Mouse (Mus musculus): ENCODE data around the gene Fbxw7. TPM values are rescaled to one million over a fixed set of nuclear protein-coding genes. Genes with fewer than 3 reads are reported as not detected.

Gene Fbxw7
- total and polyA plus RNA-seq, 2 experiments from 2014 or later: 13.8 to 21.6 TPM

GRCm38 (mm10) chr3:84917903-84918679, 103.0 kb downstream of the Fbxw7 start:
- Histone ChIP-seq H3K4me1 (ENCODE audit: control insufficient read depth, insufficient read depth) (0 out of 2 replicates have a peak, but pooled peaks cover under 1% of the 10 kb centered on the region), H3K36me3 (replicated peaks; ENCODE audit: control insufficient read depth, insufficient read depth, low read length) (no peaks in the 10 kb centered on the region), H3K27me3 (ENCODE audit: control insufficient read depth, insufficient read depth, low read length) (no peaks in the 10 kb centered on the region), H3K4me3 (ENCODE audit: low read depth, low read length) (no peak overlapping the region), H3K9me3 (replicated peaks; ENCODE audit: control insufficient read depth, low read length) (no peaks in the 10 kb centered on the region), H3K27ac (ENCODE audit: low read depth) (no peak overlapping the region), H3K4me2 (ENCODE audit: low read depth, low read length) (no peak overlapping the region), H3K9ac (replicated peaks; ENCODE audit: low read depth, low read length) (no peak overlapping the region)
- TF ChIP-seq EP300 (IDR thresholded peaks at IDR 0.05; ENCODE audit: low read depth) (no peak), CTCF (IDR thresholded peaks at IDR 0.05; ENCODE audit: low read depth) (no peak)
- DNase-seq (ENCODE audit: low spot score) (no peak), ATAC-seq (ENCODE audit: insufficient read depth, low read depth) (no peak)
- 74% methylated on average over 9 of the region's 9 CpGs for WGBS

- 68% methylated on average over 6 of the region's 6 CpGs for WGBS
- no peak for TF ChIP-seq EP300 (IDR thresholded peaks at IDR 0.05; ENCODE audit: low read depth)
- peak; percentile 65 for TF ChIP-seq CTCF (IDR thresholded peaks at IDR 0.05; ENCODE audit: low read depth)
- DNase-seq (ENCODE audit: low spot score) (peak; percentile 77), ATAC-seq (ENCODE audit: insufficient read depth, low read depth) (peak; percentile 47; the same call in 1 of the 2 replicates)
- no peak overlapping the region for H3K4me3 ChIP-seq (ENCODE audit: low read depth, low read length)
- no peak overlapping the region for H3K27ac ChIP-seq (ENCODE audit: low read depth)
- no peak overlapping the region for H3K4me2 ChIP-seq (ENCODE audit: low read depth, low read length)
- H3K4me1 ChIP-seq (ENCODE audit: control insufficient read depth, insufficient read depth): peaks cover 11% of the 10 kb centered on the region; the same call in 1 of the 2 replicates
- no peaks in the 10 kb centered on the region for H3K9me3 ChIP-seq (replicated peaks; ENCODE audit: control insufficient read depth, low read length)
- no peak overlapping the region for H3K9ac ChIP-seq (replicated peaks; ENCODE audit: low read depth, low read length)
- no peaks in the 10 kb centered on the region for H3K27me3 ChIP-seq (ENCODE audit: control insufficient read depth, insufficient read depth, low read length)
- no peaks in the 10 kb centered on the region for H3K36me3 ChIP-seq (replicated peaks; ENCODE audit: control insufficient read depth, insufficient read depth, low read length)
These were observed 106.8 kb downstream of the Fbxw7 start for GRCm38 (mm10) chr3:84921704-84922420.

DNA sequence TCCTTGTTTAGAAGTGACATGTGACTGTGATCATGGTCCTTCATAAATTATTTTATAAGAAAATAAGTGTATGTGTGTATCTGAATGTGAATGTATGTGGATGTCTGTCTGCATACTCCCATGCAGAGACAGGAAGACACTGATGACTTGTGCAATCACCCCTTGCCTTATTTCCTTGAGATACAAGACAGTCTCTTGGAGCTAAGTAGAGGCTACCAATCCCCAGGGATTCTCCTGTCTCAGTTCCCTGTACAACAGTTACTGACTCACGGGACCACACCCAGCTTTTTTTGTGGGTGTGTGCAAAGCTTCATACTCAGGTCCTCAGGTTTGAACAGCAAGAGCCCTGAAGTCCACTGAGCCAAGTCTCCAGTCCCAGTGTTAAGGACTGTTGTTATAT, 108.2 kb downstream of the Fbxw7 start:
- H3K27ac ChIP-seq (ENCODE audit: low read depth): no peak overlapping the region
- no peak overlapping the region for H3K9ac ChIP-seq (replicated peaks; ENCODE audit: low read depth, low read length)
- no peaks in the 10 kb centered on the region for H3K36me3 ChIP-seq (replicated peaks; ENCODE audit: control insufficient read depth, insufficient read depth, low read length)
- no peaks in the 10 kb centered on the region for H3K27me3 ChIP-seq (ENCODE audit: control insufficient read depth, insufficient read depth, low read length)
- TF ChIP-seq CTCF (IDR thresholded peaks at IDR 0.05; ENCODE audit: low read depth) (no peak), EP300 (IDR thresholded peaks at IDR 0.05; ENCODE audit: low read depth) (no peak)
- DNase-seq (ENCODE audit: low spot score): no peak
- H3K4me3 ChIP-seq (ENCODE audit: low read depth, low read length): no peak overlapping the region
- no peak overlapping the region for H3K4me2 ChIP-seq (ENCODE audit: low read depth, low read length)
- ATAC-seq (ENCODE audit: insufficient read depth, low read depth): no peak
- H3K4me1 ChIP-seq (ENCODE audit: control insufficient read depth, insufficient read depth): peaks cover 11% of the 10 kb centered on the region; the same call in 1 of the 2 replicates
- WGBS: 62% methylated on average over 1 of the region's 1 CpGs
- H3K9me3 ChIP-seq (replicated peaks; ENCODE audit: control insufficient read depth, low read length): no peaks in the 10 kb centered on the region

DNA sequence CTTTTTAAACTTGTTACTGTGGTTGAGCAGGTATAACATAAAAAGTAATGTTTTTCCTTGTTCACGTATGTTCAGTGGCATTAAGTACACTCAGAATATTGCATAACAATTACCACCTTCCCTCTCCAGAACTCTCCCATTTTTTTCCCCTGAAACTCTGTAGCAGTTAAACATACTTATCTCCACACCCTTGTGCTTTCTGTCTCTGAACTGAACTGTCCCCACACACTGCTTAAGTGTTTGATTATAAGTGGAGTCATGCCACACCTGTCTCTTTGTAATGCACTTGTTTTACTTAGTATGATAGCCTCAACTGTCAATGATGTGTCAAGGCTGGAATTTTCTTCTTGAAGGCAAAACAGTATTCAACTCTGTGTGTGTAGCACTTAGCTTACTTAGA, 108.6 kb downstream of the Fbxw7 start:
- TF ChIP-seq EP300 (IDR thresholded peaks at IDR 0.05; ENCODE audit: low read depth) (no peak), CTCF (IDR thresholded peaks at IDR 0.05; ENCODE audit: low read depth) (no peak)
- WGBS: 70% methylated on average over 1 of the region's 1 CpGs
- DNase-seq (ENCODE audit: low spot score) (no peak), ATAC-seq (ENCODE audit: insufficient read depth, low read depth) (no peak)
- H3K36me3 ChIP-seq (replicated peaks; ENCODE audit: control insufficient read depth, insufficient read depth, low read length): no peaks in the 10 kb centered on the region
- no peaks in the 10 kb centered on the region for H3K9me3 ChIP-seq (replicated peaks; ENCODE audit: control insufficient read depth, low read length)
- H3K27ac ChIP-seq (ENCODE audit: low read depth): no peak overlapping the region
- H3K4me2 ChIP-seq (ENCODE audit: low read depth, low read length): no peak overlapping the region
- H3K27me3 ChIP-seq (ENCODE audit: control insufficient read depth, insufficient read depth, low read length): no peaks in the 10 kb centered on the region
- H3K4me3 ChIP-seq (ENCODE audit: low read depth, low read length): no peak overlapping the region
- H3K4me1 ChIP-seq (ENCODE audit: control insufficient read depth, insufficient read depth): peaks cover 11% of the 10 kb centered on the region; the same call in 1 of the 2 replicates
- no peak overlapping the region for H3K9ac ChIP-seq (replicated peaks; ENCODE audit: low read depth, low read length)

GRCm38 (mm10) chr3:84925229-84925628, 110.2 kb downstream of the Fbxw7 start:
- Histone ChIP-seq H3K9ac (replicated peaks; ENCODE audit: low read depth, low read length) (peak overlapping the region; percentile 54), H3K4me2 (ENCODE audit: low read depth, low read length) (peak overlapping the region; percentile 57), H3K27me3 (ENCODE audit: control insufficient read depth, insufficient read depth, low read length) (no peaks in the 10 kb centered on the region), H3K4me1 (ENCODE audit: control insufficient read depth, insufficient read depth) (peaks cover 11% of the 10 kb centered on the region; the same call in 1 of the 2 replicates), H3K9me3 (replicated peaks; ENCODE audit: control insufficient read depth, low read length) (no peaks in the 10 kb centered on the region), H3K36me3 (replicated peaks; ENCODE audit: control insufficient read depth, insufficient read depth, low read length) (no peaks in the 10 kb centered on the region), H3K4me3 (ENCODE audit: low read depth, low read length) (peak overlapping the region; percentile 42), H3K27ac (ENCODE audit: low read depth) (peak overlapping the region; percentile 85)
- ATAC-seq (ENCODE audit: insufficient read depth, low read depth) (peak; percentile 86), DNase-seq (ENCODE audit: low spot score) (peak; percentile 79)
- no peak for TF ChIP-seq CTCF (IDR thresholded peaks at IDR 0.05; ENCODE audit: low read depth)
- no peak for TF ChIP-seq EP300 (IDR thresholded peaks at IDR 0.05; ENCODE audit: low read depth)
- WGBS: 41% methylated on average over 4 of the region's 4 CpGs
